Comparison of ENCODE assay signal across 18 mouse cellular contexts in the genomic region with DNA sequence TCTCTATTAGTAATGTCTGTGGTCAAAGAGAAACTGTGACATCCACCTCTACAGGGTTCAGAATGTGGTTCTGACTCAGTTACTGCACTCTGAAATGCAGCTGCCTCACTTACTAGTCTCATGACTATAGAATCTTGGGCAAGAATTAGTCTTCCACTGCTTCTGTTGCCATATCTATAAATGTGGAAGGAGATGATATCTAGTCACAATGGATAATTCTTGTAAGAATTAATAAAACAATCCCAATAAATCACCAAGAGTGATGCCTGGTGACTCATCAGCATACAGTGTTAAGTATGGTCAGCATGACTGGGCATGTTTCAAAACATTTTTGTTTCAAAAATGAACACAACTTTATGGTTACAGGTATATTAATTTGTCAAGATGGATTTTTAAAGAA.
"Had no signal": no experiment of that assay in that cellular context is flagged by ENCODE, and none has a peak within 500 bp of the region (broad histone marks: within the 10 kb centered on the region; RNA-seq: fewer than 3 reads in every experiment).

No protein-coding gene starts in this region.

- H3K27ac ChIP-seq: liver, embryonic 14.5 days; lung, embryonic 15.5 days; macrophage; midbrain, embryonic 13.5 days; midbrain, embryonic 15.5 days; neural tube, embryonic 13.5 days; neural tube, embryonic 15.5 days had no signal

- H3K9me3 ChIP-seq: lung, embryonic 15.5 days; megakaryocyte, embryonic 14.5 days; midbrain, embryonic 13.5 days; midbrain, embryonic 15.5 days; neural tube, embryonic 13.5 days; neural tube, embryonic 15.5 days had no signal

- H3K27me3 ChIP-seq: lung, embryonic 15.5 days; megakaryocyte, embryonic 14.5 days; midbrain, embryonic 13.5 days; midbrain, embryonic 15.5 days; neural tube, embryonic 13.5 days; neural tube, embryonic 15.5 days had no signal

- H3K4me1 ChIP-seq: lung, embryonic 15.5 days; midbrain, embryonic 13.5 days; midbrain, embryonic 15.5 days; neural tube, embryonic 13.5 days; neural tube, embryonic 15.5 days had no signal

- H3K36me3 ChIP-seq: lung, embryonic 15.5 days; midbrain, embryonic 13.5 days; midbrain, embryonic 15.5 days; neural tube, embryonic 13.5 days; neural tube, embryonic 15.5 days had no signal

- H3K9ac ChIP-seq: liver, embryonic 14.5 days; lung, embryonic 15.5 days; midbrain, embryonic 13.5 days; midbrain, embryonic 15.5 days; neural tube, embryonic 13.5 days; neural tube, embryonic 15.5 days had no signal

- H3K4me3 ChIP-seq: lung, embryonic 15.5 days; megakaryocyte, embryonic 14.5 days; midbrain, embryonic 13.5 days; midbrain, embryonic 15.5 days; neural tube, embryonic 13.5 days; neural tube, embryonic 15.5 days had no signal

- DNase-seq: lung, adult 18-20 months; lung, postnatal 14 days; lung, postnatal 36 days; retina, postnatal 1 day; right cerebral cortex, adult 18-20 months; thymus, adult 18-20 months; thymus, postnatal 14 days; thymus, postnatal 36 days had no signal

- H3K4me2 ChIP-seq: lung, embryonic 15.5 days; midbrain, embryonic 11.5 days; midbrain, embryonic 13.5 days; midbrain, embryonic 15.5 days; neural tube, embryonic 13.5 days; neural tube, embryonic 15.5 days had no signal

- ATAC-seq: lung, postnatal 0 days; midbrain, embryonic 13.5 days; midbrain, embryonic 15.5 days had no signal
